Mouse (Mus musculus) kidney, adult 2 months (tissue): ENCODE results near the gene Gm17455.

Experiments
- CTCF ChIP-seq: fragments of 200-500 bp; conservative IDR thresholded peaks from 2 replicates; pipeline ENCODE4 v1.5.1; 2011; ENCODE audit warnings: low read depth, mild to moderate bottlenecking, control low read depth, low read length, moderate library complexity, mixed read lengths; ENCODE audit not compliant: insufficient read depth, insufficient read length
- POLR2A ChIP-seq: fragments of 200-500 bp; IDR thresholded peaks from one replicate; pipeline ENCODE4 v1.6.1; 2011; ENCODE audit warnings: low read depth, low read length, control low read depth

- TF ChIP-seq POLR2A, result no peak
- TF ChIP-seq CTCF, result no peak
Measured at GRCm38 (mm10) chr10:60354003-60354325, 45.6 kb upstream of the Gm17455 start.
